Comparison of ENCODE assay signal across 8 mouse cellular contexts in genomic region chr11:53794015-53794414, GRCm38 (mm10). TPM values are rescaled to one million over a fixed set of nuclear protein-coding genes. Genes with fewer than 3 reads are reported as not detected.
DNase-seq lines count a peak whose midpoint lies in the region; ATAC-seq and TF ChIP-seq lines count a peak whose summit lies in the region.

No protein-coding gene starts in this region.

- TF ChIP-seq CTCF in kidney, adult 2 months (conservative IDR thresholded peaks at IDR 0.05; ENCODE audit: insufficient read depth, insufficient read length, low read depth, low read length), result no peak
- TF ChIP-seq CTCF in E14TG2a.4 (conservative IDR thresholded peaks at IDR 0.05; ENCODE audit: low read length), result no peak

- H3K9me3 ChIP-seq in E14TG2a.4 (ENCODE audit: low read length), result peaks cover 12% of the 10 kb centered on the region
- H3K9me3 ChIP-seq in intestine, embryonic 15.5 days, result no peaks in the 10 kb centered on the region
- no peaks in the 10 kb centered on the region for H3K9me3 ChIP-seq in forebrain, embryonic 13.5 days (replicated peaks)

- no peaks in the 10 kb centered on the region for H3K27me3 ChIP-seq in kidney, adult 2 months (replicated peaks; ENCODE audit: control insufficient read depth, insufficient read depth, low read length)
- no peaks in the 10 kb centered on the region for H3K27me3 ChIP-seq in E14TG2a.4 (ENCODE audit: insufficient read depth, low read length)
- H3K27me3 ChIP-seq in intestine, embryonic 15.5 days (replicated peaks), result no peaks in the 10 kb centered on the region
- H3K27me3 ChIP-seq in forebrain, embryonic 13.5 days, result no peaks in the 10 kb centered on the region

- H3K4me1 ChIP-seq in kidney, adult 2 months (ENCODE audit: control insufficient read depth, insufficient read depth, low read length), result peaks cover 28% of the 10 kb centered on the region
- peaks cover 74% of the 10 kb centered on the region for H3K4me1 ChIP-seq in E14TG2a.4 (replicated peaks; ENCODE audit: low read depth, low read length)
- H3K4me1 ChIP-seq in intestine, embryonic 15.5 days (replicated peaks), result peaks cover 46% of the 10 kb centered on the region
- H3K4me1 ChIP-seq in forebrain, embryonic 13.5 days, result no peaks in the 10 kb centered on the region

- no peaks in the 10 kb centered on the region for H3K36me3 ChIP-seq in kidney, adult 2 months (ENCODE audit: control insufficient read depth, insufficient read depth, low read length)
- no peaks in the 10 kb centered on the region; the same call in 1 of the 2 replicates for H3K36me3 ChIP-seq in E14TG2a.4 (ENCODE audit: insufficient read depth, low read length)
- H3K36me3 ChIP-seq in intestine, embryonic 15.5 days, result no peaks in the 10 kb centered on the region
- H3K36me3 ChIP-seq in forebrain, embryonic 13.5 days (ENCODE audit: poor library complexity, severe bottlenecking), result no peaks in the 10 kb centered on the region

- no peak for ATAC-seq in intestine, embryonic 15.5 days
- no peak for ATAC-seq in forebrain, embryonic 13.5 days

- TF ChIP-seq POLR2A in kidney, adult 2 months (IDR thresholded peaks at IDR 0.05; ENCODE audit: low read depth, low read length), result no peak

- H3K27ac ChIP-seq in kidney, adult 2 months (ENCODE audit: insufficient read depth, low read depth, low read length), result peak overlapping the region; percentile 14; the same call in 1 of the 2 replicates
- peak overlapping the region; percentile 85; the same call in 1 of the 2 replicates for H3K27ac ChIP-seq in intestine, embryonic 15.5 days
- no peak overlapping the region for H3K27ac ChIP-seq in forebrain, embryonic 13.5 days

- no peak overlapping the region for H3K9ac ChIP-seq in intestine, embryonic 15.5 days
- H3K9ac ChIP-seq in forebrain, embryonic 13.5 days, result no peak overlapping the region

- no peak overlapping the region for H3K4me2 ChIP-seq in intestine, embryonic 15.5 days (replicated peaks)
- H3K4me2 ChIP-seq in forebrain, embryonic 13.5 days, result no peak overlapping the region

- 72% methylated on average over 3 of the region's 3 CpGs for WGBS in kidney, adult 2 months
- 72% methylated on average over 3 of the region's 3 CpGs for WGBS in intestine, embryonic 15.5 days
- 76% methylated on average over 3 of the region's 3 CpGs for WGBS in forebrain, embryonic 13.5 days

- H3K4me3 ChIP-seq in kidney, adult 2 months (ENCODE audit: insufficient read depth, low read depth, low read length), result no peak overlapping the region
- H3K4me3 ChIP-seq in E14TG2a.4 (replicated peaks; ENCODE audit: low read length), result peak overlapping the region; percentile 58
- H3K4me3 ChIP-seq in intestine, embryonic 15.5 days (replicated peaks), result no peak overlapping the region
- no peak overlapping the region for H3K4me3 ChIP-seq in forebrain, embryonic 13.5 days

- no peak for DNase-seq in kidney, adult 2 months
- no peak for DNase-seq in kidney, postnatal 25 days
- peak; percentile 53 to 57 for DNase-seq in natural killer cell, adult 2 months (ENCODE audit: low spot score in 2 of 2)
- DNase-seq in adrenal gland, postnatal 25 days, result no peak
- DNase-seq in urinary bladder, postnatal 14 days (ENCODE audit: low spot score), result no peak

RNA-seq across cellular contexts. Expression of gene Gm17334, which starts 21.0 kb away (rescaled TPM):
- 0.91 and 1.1 TPM in 2 replicates for polyA plus RNA-seq in kidney, adult 2 months (2012; rRNA removed)
- polyA plus RNA-seq in intestine, embryonic 15.5 days (2015; fragmentation: Nextera tagmentation; extraction: Ambion mirVana), result 0.26 and 0.32 TPM in 2 replicates
- 1.9 TPM in 1 of 2 replicates, not detected in the other for total RNA-seq in adrenal gland, postnatal 25 days (2021)
- not detected in 2 replicates for polyA plus RNA-seq in forebrain, embryonic 13.5 days (2015; fragmentation: Nextera tagmentation; extraction: Ambion mirVana)

RNA-seq across cellular contexts. Expression of gene Irf1, which starts 24.2 kb away (rescaled TPM):
- 31.5 and 35.5 TPM in 2 replicates for polyA plus RNA-seq in kidney, adult 2 months (2012; rRNA removed)
- 43.5 and 45.9 TPM in 2 replicates for polyA plus RNA-seq in intestine, embryonic 15.5 days (2015; fragmentation: Nextera tagmentation; extraction: Ambion mirVana)
- 30.4 and 33.8 TPM in 2 replicates for total RNA-seq in adrenal gland, postnatal 25 days (2021)
- polyA plus RNA-seq in forebrain, embryonic 13.5 days (2015; fragmentation: Nextera tagmentation; extraction: Ambion mirVana), result 2.6 and 2.7 TPM in 2 replicates

Comparison
In these comparisons a context has a peak if more than half of its experiments do, and no peak if none do; other contexts are left out.
1. DNase-seq: peak in natural killer cell, adult 2 months (2 of 2); none in kidney, adult 2 months (single experiment), kidney, postnatal 25 days (0 of 2), adrenal gland, postnatal 25 days (single experiment) and urinary bladder, postnatal 14 days (single experiment).